Mouse (Mus musculus): ENCODE measurements around the gene Tmem136. TPM values are rescaled to one million over a fixed set of nuclear protein-coding genes. Genes with fewer than 3 reads are reported as not detected.
A peak's percentile ranks its signal among the peaks of the same experiment; 100 is the strongest.

The Tmem136 gene
- polyA plus RNA-seq, 1 experiment from 2014 or later = 12.6 TPM

DNA sequence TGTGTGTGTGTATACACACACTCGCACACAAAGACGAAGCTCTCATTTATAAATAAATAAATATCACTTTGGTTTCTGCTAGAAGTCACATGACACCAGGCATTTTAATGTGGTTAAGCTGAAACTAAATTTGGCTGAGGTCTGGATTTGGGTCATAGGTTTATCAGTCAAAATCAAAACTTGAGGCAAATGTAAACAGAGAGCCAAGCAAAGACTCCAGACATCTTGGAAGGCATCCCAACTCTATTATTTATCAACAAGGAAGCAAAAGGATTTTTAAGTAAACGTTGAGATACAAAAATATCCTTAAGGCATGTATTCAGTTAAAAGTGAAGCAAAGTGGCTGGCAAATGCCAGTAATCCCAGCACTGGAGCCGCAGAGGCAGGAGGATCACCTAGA, 1.5 kb downstream of the Tmem136 start:
- WGBS = 91% methylated on average over 4 of the region's 4 CpGs
- H3K4me3 ChIP-seq (replicated peaks; ENCODE audit: low read length) = no peak overlapping the region
- ATAC-seq = no peak
- peaks cover 10% of the 10 kb centered on the region for H3K4me1 ChIP-seq (replicated peaks; ENCODE audit: control insufficient read depth, insufficient read depth, low read length)
- peaks cover 14% of the 10 kb centered on the region for H3K36me3 ChIP-seq (ENCODE audit: control insufficient read depth, insufficient read depth)
- no peak overlapping the region for H3K9ac ChIP-seq (replicated peaks; ENCODE audit: low read depth, low read length)
- H3K27me3 ChIP-seq (replicated peaks; ENCODE audit: control insufficient read depth, insufficient read depth, low read length) = no peaks in the 10 kb centered on the region
- no peak overlapping the region for H3K27ac ChIP-seq (ENCODE audit: low read length)
- no peak overlapping the region for H3K4me2 ChIP-seq (ENCODE audit: low read length)
- H3K9me3 ChIP-seq (ENCODE audit: control insufficient read depth, low read length) = no peaks in the 10 kb centered on the region

DNA sequence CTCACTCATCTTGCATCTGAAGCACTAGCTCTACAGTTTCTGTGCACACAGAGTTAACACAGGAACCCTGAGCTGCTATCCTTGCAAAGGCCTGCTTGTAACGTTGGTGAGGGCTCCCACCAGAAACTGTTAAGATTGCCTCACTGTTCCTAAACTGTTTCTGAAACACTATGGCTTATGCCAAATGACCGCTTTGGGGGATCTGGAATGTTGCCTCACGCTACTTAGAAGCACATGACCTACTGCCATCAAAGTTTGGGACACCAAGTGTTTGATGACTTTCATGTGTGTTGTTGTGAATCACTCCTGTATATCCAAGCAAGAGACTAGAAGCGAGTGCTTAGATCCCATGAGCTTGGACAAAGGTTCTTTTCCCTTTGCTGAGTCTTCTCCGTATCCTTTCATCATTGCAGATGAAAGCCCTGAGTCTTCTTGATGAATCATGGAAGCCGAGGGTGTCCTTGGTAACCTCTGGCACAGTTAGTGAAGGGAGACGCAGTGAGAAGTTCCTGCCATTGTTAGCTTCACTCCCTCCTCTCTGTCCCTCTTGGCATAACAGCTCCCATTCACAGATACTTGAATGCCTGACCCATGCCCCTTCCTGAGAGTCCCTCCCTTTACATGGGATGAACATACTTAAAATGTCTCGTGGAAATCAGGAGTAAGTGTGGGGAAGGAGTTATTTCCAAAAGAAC, 5.9 kb downstream of the Tmem136 start:
- H3K4me1 ChIP-seq (replicated peaks; ENCODE audit: control insufficient read depth, insufficient read depth, low read length) = peaks cover 16% of the 10 kb centered on the region
- no peak overlapping the region for H3K9ac ChIP-seq (replicated peaks; ENCODE audit: low read depth, low read length)
- H3K4me2 ChIP-seq (ENCODE audit: low read length) = no peak overlapping the region
- H3K4me3 ChIP-seq (replicated peaks; ENCODE audit: low read length) = no peak overlapping the region
- H3K27me3 ChIP-seq (replicated peaks; ENCODE audit: control insufficient read depth, insufficient read depth, low read length) = no peaks in the 10 kb centered on the region
- ATAC-seq = no peak
- H3K27ac ChIP-seq (ENCODE audit: low read length) = no peak overlapping the region
- peaks cover 14% of the 10 kb centered on the region for H3K36me3 ChIP-seq (ENCODE audit: control insufficient read depth, insufficient read depth)
- no peaks in the 10 kb centered on the region for H3K9me3 ChIP-seq (ENCODE audit: control insufficient read depth, low read length)
- 86% methylated on average over 8 of the region's 8 CpGs for WGBS

DNA sequence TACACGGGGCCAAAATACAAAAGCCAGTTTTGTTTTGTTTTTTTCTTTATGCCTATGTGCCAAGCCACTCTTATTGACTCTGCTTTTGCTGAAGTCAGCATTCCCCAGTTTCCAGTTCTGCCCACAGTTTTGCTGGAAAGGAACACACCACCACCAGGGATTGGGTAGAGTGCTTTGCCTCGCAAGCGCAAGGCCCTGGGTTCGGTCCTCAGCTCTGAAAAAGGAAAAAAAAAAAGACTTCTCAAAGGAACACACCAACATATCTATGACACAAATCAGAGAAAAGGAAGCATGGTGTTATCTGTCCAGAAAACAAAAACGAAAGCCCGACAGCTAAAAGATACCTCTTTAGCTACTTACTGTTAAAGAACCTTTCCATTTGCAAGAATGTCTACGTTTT, 7.2 kb downstream of the Tmem136 start:
- Histone ChIP-seq H3K27me3 (replicated peaks; ENCODE audit: control insufficient read depth, insufficient read depth, low read length) (no peaks in the 10 kb centered on the region), H3K4me2 (ENCODE audit: low read length) (no peak overlapping the region), H3K9me3 (ENCODE audit: control insufficient read depth, low read length) (no peaks in the 10 kb centered on the region), H3K4me1 (replicated peaks; ENCODE audit: control insufficient read depth, insufficient read depth, low read length) (peaks cover 18% of the 10 kb centered on the region), H3K27ac (ENCODE audit: low read length) (no peak overlapping the region), H3K4me3 (replicated peaks; ENCODE audit: low read length) (no peak overlapping the region), H3K9ac (replicated peaks; ENCODE audit: low read depth, low read length) (no peak overlapping the region), H3K36me3 (ENCODE audit: control insufficient read depth, insufficient read depth) (peaks cover 14% of the 10 kb centered on the region)
- 85% methylated on average over 7 of the region's 7 CpGs for WGBS
- no peak for ATAC-seq

DNA sequence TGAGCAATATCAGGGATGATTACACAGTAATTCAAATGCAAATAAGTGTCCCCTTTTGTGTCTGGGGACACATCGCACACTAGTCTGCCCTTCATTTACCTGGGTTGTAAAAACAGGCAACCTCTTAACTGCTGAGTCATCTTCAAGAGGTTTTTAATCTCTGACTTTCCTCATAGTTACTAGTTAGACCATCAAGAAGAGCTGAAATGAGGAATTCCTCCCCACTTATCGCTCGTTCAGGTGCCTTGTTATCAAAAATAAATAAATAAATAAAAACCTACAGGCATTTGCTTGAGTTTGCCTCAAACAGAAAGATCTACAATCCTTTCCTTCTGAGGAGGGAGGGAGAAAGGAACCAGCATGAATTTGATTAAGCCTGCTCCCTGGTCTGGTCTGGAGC, 7.6 kb downstream of the Tmem136 start:
- Histone ChIP-seq H3K9me3 (ENCODE audit: control insufficient read depth, low read length) (no peaks in the 10 kb centered on the region), H3K27me3 (replicated peaks; ENCODE audit: control insufficient read depth, insufficient read depth, low read length) (no peaks in the 10 kb centered on the region), H3K27ac (ENCODE audit: low read length) (no peak overlapping the region), H3K9ac (replicated peaks; ENCODE audit: low read depth, low read length) (no peak overlapping the region), H3K4me1 (replicated peaks; ENCODE audit: control insufficient read depth, insufficient read depth, low read length) (peaks cover 22% of the 10 kb centered on the region), H3K4me2 (ENCODE audit: low read length) (no peak overlapping the region), H3K4me3 (replicated peaks; ENCODE audit: low read length) (no peak overlapping the region), H3K36me3 (ENCODE audit: control insufficient read depth, insufficient read depth) (peaks cover 14% of the 10 kb centered on the region)
- no peak for ATAC-seq
- 83% methylated on average over 3 of the region's 3 CpGs for WGBS

DNA sequence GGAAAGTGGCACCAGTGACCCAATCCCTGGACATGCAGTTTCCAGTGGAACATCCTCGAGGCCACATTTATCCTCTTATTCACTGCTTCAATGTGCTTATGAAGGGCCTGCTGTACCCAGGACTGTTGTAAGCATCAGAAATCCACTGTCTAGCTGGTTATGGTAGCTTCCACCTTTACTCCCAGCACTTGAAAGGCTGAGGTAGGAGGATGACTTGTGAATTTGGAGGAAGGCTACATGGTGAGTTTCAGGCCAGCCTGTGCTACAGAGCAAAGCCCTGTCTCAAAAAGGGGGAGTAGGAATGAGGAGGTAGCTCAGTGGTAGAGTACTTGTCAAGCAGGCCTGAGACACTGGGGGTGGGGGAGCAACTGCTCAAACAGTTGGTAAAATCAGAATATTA, 8.3 kb downstream of the Tmem136 start:
- no peak overlapping the region for H3K4me3 ChIP-seq (replicated peaks; ENCODE audit: low read length)
- peaks cover 14% of the 10 kb centered on the region; the same call in 1 of the 2 replicates for H3K36me3 ChIP-seq (ENCODE audit: control insufficient read depth, insufficient read depth)
- peaks cover 27% of the 10 kb centered on the region for H3K4me1 ChIP-seq (replicated peaks; ENCODE audit: control insufficient read depth, insufficient read depth, low read length)
- no peaks in the 10 kb centered on the region for H3K27me3 ChIP-seq (replicated peaks; ENCODE audit: control insufficient read depth, insufficient read depth, low read length)
- H3K27ac ChIP-seq (ENCODE audit: low read length) = no peak overlapping the region
- 75% methylated on average over 1 of the region's 1 CpGs for WGBS
- no peak overlapping the region for H3K9ac ChIP-seq (replicated peaks; ENCODE audit: low read depth, low read length)
- H3K4me2 ChIP-seq (ENCODE audit: low read length) = no peak overlapping the region
- no peaks in the 10 kb centered on the region for H3K9me3 ChIP-seq (ENCODE audit: control insufficient read depth, low read length)
- ATAC-seq = no peak

DNA sequence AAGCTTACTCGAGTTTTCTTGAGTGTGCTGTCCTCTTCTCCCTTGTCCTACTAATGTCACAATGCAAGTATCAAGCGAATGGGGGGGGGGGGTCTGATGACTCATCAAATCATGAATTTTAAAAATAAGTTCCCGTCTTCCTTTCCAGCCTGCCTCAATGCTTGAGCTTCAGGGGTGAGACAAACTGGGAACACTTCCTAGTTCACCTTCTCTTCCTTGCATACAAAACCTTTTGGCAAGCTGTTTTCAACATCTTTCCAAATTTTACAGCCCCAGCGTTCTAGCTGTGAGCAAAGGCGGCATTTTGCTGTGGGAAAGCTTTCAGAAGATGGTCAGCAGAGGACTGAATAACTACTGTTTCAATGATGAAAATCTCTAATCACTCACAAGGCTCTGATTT, 8.8 kb downstream of the Tmem136 start:
- no peak overlapping the region for H3K4me2 ChIP-seq (ENCODE audit: low read length)
- no peak for ATAC-seq
- H3K27ac ChIP-seq (ENCODE audit: low read length) = no peak overlapping the region
- peaks cover 32% of the 10 kb centered on the region for H3K4me1 ChIP-seq (replicated peaks; ENCODE audit: control insufficient read depth, insufficient read depth, low read length)
- WGBS = 63% methylated on average over 5 of the region's 5 CpGs
- H3K9me3 ChIP-seq (ENCODE audit: control insufficient read depth, low read length) = no peaks in the 10 kb centered on the region
- no peaks in the 10 kb centered on the region for H3K27me3 ChIP-seq (replicated peaks; ENCODE audit: control insufficient read depth, insufficient read depth, low read length)
- no peak overlapping the region for H3K9ac ChIP-seq (replicated peaks; ENCODE audit: low read depth, low read length)
- H3K4me3 ChIP-seq (replicated peaks; ENCODE audit: low read length) = no peak overlapping the region
- peaks cover 14% of the 10 kb centered on the region; the same call in 1 of the 2 replicates for H3K36me3 ChIP-seq (ENCODE audit: control insufficient read depth, insufficient read depth)

DNA sequence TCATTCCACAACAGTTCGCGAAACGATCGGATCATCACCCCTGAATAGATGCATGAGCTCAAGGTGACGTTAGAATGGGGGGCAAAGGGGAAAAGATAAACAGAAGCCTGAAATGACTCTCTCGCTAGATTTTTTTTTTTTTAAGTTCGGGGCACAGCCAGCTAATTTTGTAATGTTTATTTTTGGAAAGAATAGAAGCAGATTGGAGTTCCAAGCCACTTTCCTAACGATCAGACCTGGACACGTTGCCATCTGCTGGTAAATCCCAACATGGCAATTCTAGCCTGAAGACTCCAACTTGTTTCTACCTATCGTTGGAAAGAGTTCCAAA, 9.2 kb downstream of the Tmem136 start, which contains the start of gene Arhgef12:
TSS of gene Arhgef12 (minus strand) at position 53 of the 331 bp plus-strand sequence.
- peak within 1 kb of the TSS; percentile 31; the same call in 1 of the 2 replicates for H3K27ac ChIP-seq (ENCODE audit: low read length)
- peak within 1 kb of the TSS; percentile 81 for H3K4me2 ChIP-seq (ENCODE audit: low read length)
- peaks cover 14% of the 10 kb centered on the region; the same call in 1 of the 2 replicates for H3K36me3 ChIP-seq (ENCODE audit: control insufficient read depth, insufficient read depth)
- H3K4me3 ChIP-seq (replicated peaks; ENCODE audit: low read length) = peak within 1 kb of the TSS; percentile 88
- no peak for ATAC-seq
- peak within 1 kb of the TSS; percentile 91 for H3K9ac ChIP-seq (replicated peaks; ENCODE audit: low read depth, low read length)
- H3K4me1 ChIP-seq (replicated peaks; ENCODE audit: control insufficient read depth, insufficient read depth, low read length) = peaks cover 35% of the 10 kb centered on the region
- H3K9me3 ChIP-seq (ENCODE audit: control insufficient read depth, low read length) = no peaks in the 10 kb centered on the region
- H3K27me3 ChIP-seq (replicated peaks; ENCODE audit: control insufficient read depth, insufficient read depth, low read length) = no peaks in the 10 kb centered on the region
- 22% methylated on average over 10 of the region's 10 CpGs for whole genome bisulfite sequencing

DNA sequence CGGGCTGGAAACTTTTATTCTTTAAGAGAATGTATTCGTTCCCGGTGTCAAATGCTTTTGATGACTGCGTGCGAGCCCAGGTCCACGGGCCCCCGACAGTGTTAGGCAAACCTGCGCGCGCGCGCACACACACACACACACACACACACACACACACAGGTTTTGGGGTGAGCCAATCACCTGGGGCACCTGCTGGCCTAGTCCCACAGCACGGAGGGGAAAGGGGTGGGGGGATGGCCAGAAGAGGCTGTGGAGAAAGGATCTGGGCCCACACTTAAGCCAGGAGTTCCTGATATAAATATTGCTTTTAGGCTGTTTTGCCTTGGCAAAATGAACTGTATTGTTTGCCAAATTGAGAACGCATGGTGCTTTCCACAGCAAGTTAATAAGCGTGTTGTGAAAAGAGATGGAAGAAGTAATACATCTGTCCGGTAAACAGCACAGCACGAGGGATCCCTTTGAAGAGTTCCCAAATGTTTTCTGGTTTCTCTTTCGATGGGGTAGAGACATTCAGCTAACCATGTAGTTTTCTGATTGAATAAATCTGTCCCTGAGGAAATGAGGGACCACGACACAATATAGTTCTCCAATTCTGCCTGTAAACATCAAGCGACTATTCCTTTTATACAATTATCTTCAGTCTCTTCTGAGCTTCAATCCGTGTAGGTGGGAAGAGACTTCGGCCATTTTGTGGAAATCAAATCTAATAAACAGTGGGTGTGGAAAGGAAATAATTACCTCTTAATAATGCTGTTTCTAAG, 9.8 kb downstream of the Tmem136 start:
- H3K9me3 ChIP-seq (ENCODE audit: control insufficient read depth, low read length) = no peaks in the 10 kb centered on the region
- H3K4me1 ChIP-seq (replicated peaks; ENCODE audit: control insufficient read depth, insufficient read depth, low read length) = peaks cover 36% of the 10 kb centered on the region
- H3K27me3 ChIP-seq (replicated peaks; ENCODE audit: control insufficient read depth, insufficient read depth, low read length) = no peaks in the 10 kb centered on the region
- WGBS = 13% methylated on average over 22 of the region's 22 CpGs
- peak overlapping the region; percentile 88 for H3K4me3 ChIP-seq (replicated peaks; ENCODE audit: low read length)
- H3K36me3 ChIP-seq (ENCODE audit: control insufficient read depth, insufficient read depth) = peaks cover 14% of the 10 kb centered on the region; the same call in 1 of the 2 replicates
- peak overlapping the region; percentile 81 for H3K4me2 ChIP-seq (ENCODE audit: low read length)
- peak; percentile 6 for ATAC-seq
- peak overlapping the region; percentile 31; the same call in 1 of the 2 replicates for H3K27ac ChIP-seq (ENCODE audit: low read length)
- peak overlapping the region; percentile 91 for H3K9ac ChIP-seq (replicated peaks; ENCODE audit: low read depth, low read length)

DNA sequence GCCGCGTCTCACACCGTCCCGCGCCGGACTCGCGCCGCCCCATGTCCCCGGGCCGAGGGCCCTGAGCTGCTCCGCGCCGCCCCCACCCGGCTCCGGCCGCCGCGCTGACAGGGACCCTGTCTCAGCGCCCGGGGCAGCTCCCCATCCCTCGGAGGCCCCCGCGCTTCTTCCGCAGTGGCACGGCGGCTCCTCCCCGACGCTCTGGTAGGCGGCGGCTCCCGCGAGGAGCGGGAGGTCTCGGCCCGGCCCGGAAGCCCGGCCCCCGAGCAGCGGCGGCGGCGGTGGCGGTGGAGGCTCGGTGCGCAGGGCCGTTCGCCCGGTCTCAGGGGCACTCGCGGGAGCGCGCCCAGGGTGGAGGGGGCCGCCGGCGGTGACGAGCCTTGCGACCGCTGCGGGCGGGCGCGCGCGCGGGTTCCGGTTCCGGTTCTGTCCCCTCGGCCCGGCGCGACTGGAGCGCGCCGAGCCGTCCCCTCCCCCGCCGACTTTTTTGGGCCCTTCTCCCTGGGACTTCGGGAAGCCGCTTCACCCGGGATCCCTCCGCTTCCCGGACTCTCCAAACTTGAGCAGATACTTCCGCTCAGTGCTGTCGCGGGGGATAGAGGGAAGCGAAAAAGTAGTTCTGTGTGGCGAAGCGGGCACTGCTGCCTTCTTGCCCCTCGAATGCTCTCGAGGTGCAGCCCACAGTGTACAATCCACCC, 10.6 kb downstream of the Tmem136 start:
- under 1% methylated on average over 68 of the region's 91 CpGs for WGBS
- Histone ChIP-seq H3K9me3 (ENCODE audit: control insufficient read depth, low read length) (no peaks in the 10 kb centered on the region), H3K4me2 (ENCODE audit: low read length) (peak overlapping the region; percentile 81), H3K4me1 (replicated peaks; ENCODE audit: control insufficient read depth, insufficient read depth, low read length) (peaks cover 37% of the 10 kb centered on the region), H3K27ac (ENCODE audit: low read length) (peak overlapping the region; percentile 87), H3K4me3 (replicated peaks; ENCODE audit: low read length) (peak overlapping the region; percentile 88), H3K36me3 (ENCODE audit: control insufficient read depth, insufficient read depth) (0 out of 2 replicates have a peak, but pooled peaks cover 7% of the 10 kb centered on the region), H3K9ac (replicated peaks; ENCODE audit: low read depth, low read length) (peak overlapping the region; percentile 91), H3K27me3 (replicated peaks; ENCODE audit: control insufficient read depth, insufficient read depth, low read length) (no peaks in the 10 kb centered on the region)
- ATAC-seq = peak; percentile 80
